Mouse (Mus musculus): ENCODE measurements around the gene Mettl3. TPM values are rescaled to one million over a fixed set of nuclear protein-coding genes. Genes with fewer than 3 reads are reported as not detected.
"Not testable (repeated sequence)": the region's sequence is repeated elsewhere in the genome, so short reads cannot be mapped to it uniquely, and the experiment has no call there.

The Mettl3 gene
- polyA plus RNA-seq, 1 experiment = not detected

GRCm38 (mm10) chr14:52306100-52306499 is 1.2 kb upstream of the Mettl3 start:
- H3K4me3 ChIP-seq (ENCODE audit: insufficient read depth, low read depth, low read length) = no peak overlapping the region

GRCm38 (mm10) chr14:52303517-52303916 is 1.4 kb downstream of the Mettl3 start:
- H3K4me3 ChIP-seq (ENCODE audit: insufficient read depth, low read depth, low read length); H3K27ac ChIP-seq (ENCODE audit: insufficient read depth, low read depth, low read length); H3K4me1 ChIP-seq (ENCODE audit: control insufficient read depth, insufficient read depth, low read length): not testable (repeated sequence)
- WGBS = 76% methylated on average over 3 of the region's 3 CpGs

More at GRCm38 (mm10) chr14:52306100-52306499, 1.2 kb upstream of the Mettl3 start:
- no peak overlapping the region for H3K27ac ChIP-seq (ENCODE audit: insufficient read depth, low read depth, low read length)
- TF ChIP-seq CTCF (IDR thresholded peaks at IDR 0.05; ENCODE audit: insufficient read depth, low read depth, low read length) = no peak
- TF ChIP-seq POLR2A (IDR thresholded peaks at IDR 0.05; ENCODE audit: insufficient read depth, low read depth, low read length) = no peak
- whole genome bisulfite sequencing = 94% methylated on average over 2 of the region's 2 CpGs
- no peaks in the 10 kb centered on the region for H3K4me1 ChIP-seq (ENCODE audit: control insufficient read depth, insufficient read depth, low read length)

DNA sequence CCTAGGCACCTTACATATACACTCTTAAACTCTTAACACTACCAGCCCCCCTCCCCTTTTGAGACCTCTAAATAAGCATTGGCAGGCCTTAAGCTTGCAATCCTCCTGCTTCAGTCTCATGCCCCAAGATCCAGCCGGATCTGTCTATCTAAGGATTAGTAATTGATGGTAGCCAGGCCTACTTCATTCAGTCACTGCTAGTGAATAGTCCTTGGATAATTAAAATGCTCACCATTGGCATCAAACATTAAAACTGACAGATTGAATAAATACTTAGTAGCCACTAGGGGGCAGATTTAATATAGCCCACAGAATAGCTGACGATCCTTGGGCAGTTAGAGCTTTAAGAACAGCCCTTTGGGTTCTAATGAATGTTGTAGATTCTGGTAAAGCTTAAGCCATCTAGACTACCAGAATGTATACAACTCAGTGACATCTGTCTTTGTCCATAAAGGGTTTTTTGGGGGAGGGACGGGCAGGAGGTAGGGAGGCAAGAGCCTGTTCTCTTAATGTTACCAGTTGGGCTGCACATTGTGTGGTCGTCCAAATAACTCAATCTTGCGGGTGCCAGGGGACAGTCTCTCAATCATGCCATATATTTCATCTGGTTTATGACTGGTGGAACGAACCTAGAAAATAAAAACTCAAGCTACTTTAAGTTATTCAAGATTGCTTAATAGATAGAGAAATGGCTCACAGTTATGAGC is 9.2 kb downstream of the Mettl3 start:
- TF ChIP-seq POLR2A (IDR thresholded peaks at IDR 0.05; ENCODE audit: insufficient read depth, low read depth, low read length) (no peak), CTCF (IDR thresholded peaks at IDR 0.05; ENCODE audit: insufficient read depth, low read depth, low read length) (no peak)
- H3K4me1 ChIP-seq (ENCODE audit: control insufficient read depth, insufficient read depth, low read length) = no peaks in the 10 kb centered on the region; the same call in 1 of the 2 replicates
- 55% methylated on average over 6 of the region's 6 CpGs for WGBS
- no peak overlapping the region for H3K4me3 ChIP-seq (ENCODE audit: insufficient read depth, low read depth, low read length)
- no peak overlapping the region for H3K27ac ChIP-seq (ENCODE audit: insufficient read depth, low read depth, low read length)

DNA sequence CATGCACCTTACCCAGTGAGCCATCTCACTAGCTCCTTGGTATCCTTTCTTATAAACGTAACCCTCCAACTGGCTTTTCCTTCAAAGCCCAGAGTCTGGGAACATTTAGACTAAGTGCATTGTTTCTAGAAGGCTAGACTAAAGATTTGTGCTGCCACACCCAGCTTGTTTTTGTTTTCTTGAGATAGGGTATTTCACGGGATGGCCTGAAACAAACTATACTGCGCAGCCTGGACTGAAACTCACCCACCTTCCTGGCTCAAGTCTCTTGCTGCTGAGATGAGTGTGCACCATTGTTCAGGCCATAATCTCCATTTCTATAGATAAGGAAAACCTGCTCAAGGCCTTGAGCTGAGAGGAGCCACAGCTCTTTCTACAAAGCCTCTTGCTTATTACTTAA is 20.7 kb downstream of the Mettl3 start:
- H3K4me1 ChIP-seq (ENCODE audit: control insufficient read depth, insufficient read depth, low read length) = peaks cover 2% of the 10 kb centered on the region; the same call in 1 of the 2 replicates
- 82% methylated on average over 3 of the region's 3 CpGs for WGBS
- H3K4me3 ChIP-seq (ENCODE audit: insufficient read depth, low read depth, low read length) = no peak overlapping the region
- no peak for TF ChIP-seq POLR2A (IDR thresholded peaks at IDR 0.05; ENCODE audit: insufficient read depth, low read depth, low read length)
- no peak for TF ChIP-seq CTCF (IDR thresholded peaks at IDR 0.05; ENCODE audit: insufficient read depth, low read depth, low read length)
- H3K27ac ChIP-seq (ENCODE audit: insufficient read depth, low read depth, low read length) = no peak overlapping the region

- Histone ChIP-seq H3K27ac (ENCODE audit: insufficient read depth, low read depth, low read length) (no peak overlapping the region), H3K4me1 (ENCODE audit: control insufficient read depth, insufficient read depth, low read length) (peaks cover 2% of the 10 kb centered on the region; the same call in 1 of the 2 replicates), H3K4me3 (ENCODE audit: insufficient read depth, low read depth, low read length) (no peak overlapping the region)
- 87% methylated on average over 5 of the region's 5 CpGs for WGBS
- TF ChIP-seq CTCF (IDR thresholded peaks at IDR 0.05; ENCODE audit: insufficient read depth, low read depth, low read length) = no peak
- no peak for TF ChIP-seq POLR2A (IDR thresholded peaks at IDR 0.05; ENCODE audit: insufficient read depth, low read depth, low read length)
These were observed 21.3 kb downstream of the Mettl3 start for GRCm38 (mm10) chr14:52283629-52284028.

GRCm38 (mm10) chr14:52279747-52280120 is 25.2 kb downstream of the Mettl3 start:
- TF ChIP-seq POLR2A (IDR thresholded peaks at IDR 0.05; ENCODE audit: insufficient read depth, low read depth, low read length) = no peak
- TF ChIP-seq CTCF (IDR thresholded peaks at IDR 0.05; ENCODE audit: insufficient read depth, low read depth, low read length) = no peak
- Histone ChIP-seq H3K27ac (ENCODE audit: insufficient read depth, low read depth, low read length) (peak overlapping the region; percentile 64; the same call in 1 of the 2 replicates), H3K4me3 (ENCODE audit: insufficient read depth, low read depth, low read length) (peak overlapping the region; percentile 82), H3K4me1 (ENCODE audit: control insufficient read depth, insufficient read depth, low read length) (peaks cover 2% of the 10 kb centered on the region; the same call in 1 of the 2 replicates)
- WGBS = 1% methylated on average over 21 of the region's 21 CpGs

DNA sequence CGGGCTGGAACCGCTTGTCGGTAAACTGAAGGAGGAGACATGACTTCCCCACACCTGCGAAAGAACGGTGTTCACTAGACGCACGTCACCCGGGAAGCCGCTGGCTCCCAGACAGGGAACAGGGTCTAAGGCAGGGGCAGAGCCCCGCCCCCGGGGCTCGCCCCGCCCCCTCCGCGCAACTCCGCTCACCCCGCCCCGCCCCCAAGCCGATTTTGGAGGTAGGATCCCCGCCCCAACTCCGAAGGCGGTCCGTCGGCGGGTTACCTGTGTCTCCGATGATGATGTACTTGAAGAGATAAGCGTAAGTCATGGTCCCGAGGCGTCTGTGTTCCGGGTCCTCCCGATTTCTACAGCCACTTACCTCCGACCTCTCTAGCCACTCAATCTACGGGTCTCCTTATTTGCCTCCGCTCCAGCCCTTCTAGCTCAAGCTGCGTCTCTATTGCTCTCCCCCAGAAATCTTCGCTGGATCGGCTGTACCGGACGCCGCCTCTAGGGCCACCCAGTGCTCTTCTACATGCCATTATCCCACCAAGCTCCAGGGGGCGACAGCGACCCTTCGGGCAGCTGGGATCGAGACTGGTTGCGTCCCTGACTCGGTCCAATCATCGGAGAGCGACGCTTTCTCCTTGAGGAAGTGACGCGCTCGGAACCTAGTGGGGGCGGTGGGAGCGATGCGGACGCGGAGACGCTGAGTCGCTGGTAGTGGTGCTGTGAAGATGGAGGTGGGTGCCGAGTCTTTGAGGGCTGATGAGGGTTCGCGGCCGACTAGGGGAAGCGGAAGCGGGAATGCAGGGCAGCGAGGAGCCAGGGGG is 25.8 kb downstream of the Mettl3 start, which contains the start of the genes Tox4 and Rab2b:
Gene Tox4, plus strand, starts transcription at position 215 of the 815 bp plus-strand sequence.
Gene Rab2b, minus strand, starts transcription at position 614 of the 815 bp plus-strand sequence.
- Histone ChIP-seq H3K4me1 (ENCODE audit: control insufficient read depth, insufficient read depth, low read length) (peaks cover 2% of the 10 kb centered on the region; the same call in 1 of the 2 replicates), H3K27ac (ENCODE audit: insufficient read depth, low read depth, low read length) (peak within 1 kb of the TSS; percentile 64; the same call in 1 of the 2 replicates), H3K4me3 (ENCODE audit: insufficient read depth, low read depth, low read length) (peak within 1 kb of the TSS; percentile 82)
- WGBS = under 1% methylated on average over 65 of the region's 66 CpGs
- TF ChIP-seq CTCF (IDR thresholded peaks at IDR 0.05; ENCODE audit: insufficient read depth, low read depth, low read length) (peak; percentile 99), POLR2A (IDR thresholded peaks at IDR 0.05; ENCODE audit: insufficient read depth, low read depth, low read length) (peak; percentile 82)

DNA sequence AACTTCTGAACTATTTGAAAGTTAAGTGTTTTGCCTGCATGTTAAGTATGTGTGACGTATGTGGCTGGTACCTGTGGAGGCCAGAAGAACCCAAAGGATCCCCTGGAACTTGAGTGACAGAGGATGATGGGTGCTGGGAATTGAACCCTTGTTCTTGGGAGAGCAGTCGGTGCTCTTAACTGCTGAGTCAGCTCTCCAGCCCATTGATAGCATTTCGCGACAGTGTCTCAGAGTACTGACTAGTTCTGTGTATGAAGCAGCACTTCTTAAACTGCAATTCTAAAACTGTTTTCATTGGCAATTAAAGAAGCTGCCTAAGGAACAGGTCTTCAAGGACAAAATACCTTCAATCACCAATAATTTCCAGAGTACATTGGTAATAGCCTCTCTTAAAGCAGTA is 27.7 kb downstream of the Mettl3 start:
- WGBS = 93% methylated on average over 4 of the region's 4 CpGs
- TF ChIP-seq CTCF (IDR thresholded peaks at IDR 0.05; ENCODE audit: insufficient read depth, low read depth, low read length) (no peak), POLR2A (IDR thresholded peaks at IDR 0.05; ENCODE audit: insufficient read depth, low read depth, low read length) (no peak)
- H3K4me3 ChIP-seq (ENCODE audit: insufficient read depth, low read depth, low read length) = no peak overlapping the region
- H3K27ac ChIP-seq (ENCODE audit: insufficient read depth, low read depth, low read length) = no peak overlapping the region
- no peaks in the 10 kb centered on the region for H3K4me1 ChIP-seq (ENCODE audit: control insufficient read depth, insufficient read depth, low read length)

DNA sequence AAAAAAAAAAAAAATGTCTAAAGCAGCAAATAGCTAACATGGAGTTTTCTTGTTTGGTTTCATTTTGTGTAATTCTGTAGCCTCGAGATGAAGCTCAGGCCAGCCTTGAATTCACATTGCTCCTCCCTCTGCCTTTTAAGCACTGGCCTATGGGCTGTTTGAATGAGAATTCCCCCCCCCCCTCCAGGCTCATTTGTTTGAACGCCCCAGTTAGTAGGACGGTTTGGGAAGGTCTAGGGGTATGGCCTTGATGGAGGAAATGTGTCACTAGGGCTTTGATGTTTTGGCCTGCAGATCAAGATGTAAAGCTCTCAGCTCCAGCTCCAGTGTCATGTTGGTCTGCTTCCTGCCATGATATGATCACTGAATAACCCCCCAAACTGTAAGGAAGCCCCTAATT is 32.1 kb downstream of the Mettl3 start:
- 57% methylated on average over 3 of the region's 3 CpGs for WGBS
- TF ChIP-seq POLR2A (IDR thresholded peaks at IDR 0.05; ENCODE audit: insufficient read depth, low read depth, low read length) = no peak
- TF ChIP-seq CTCF (IDR thresholded peaks at IDR 0.05; ENCODE audit: insufficient read depth, low read depth, low read length) = no peak
- Histone ChIP-seq H3K4me3 (ENCODE audit: insufficient read depth, low read depth, low read length) (no peak overlapping the region), H3K4me1 (ENCODE audit: control insufficient read depth, insufficient read depth, low read length) (no peaks in the 10 kb centered on the region), H3K27ac (ENCODE audit: insufficient read depth, low read depth, low read length) (no peak overlapping the region)
